Mouse (Mus musculus) stomach, embryonic 14.5 days (tissue): ENCODE measurements at regions not wholly inside any gene's neighbourhood (a gene's known extent, or its start where the extent isn't known, plus 50 kb on each side); places are given as distances from the start of the nearest gene placed in this dataset.

Experiments
- ATAC-seq: fragments of 200-750 bp; cut with Nextera tagmentation; 2 replicates; pipeline ENCODE4 v1.8.0; 2017; ENCODE audit warnings: low read depth, moderate TSS enrichment; ENCODE audit not compliant: insufficient number of reproducible peaks, insufficient read depth, low FRiP score
- H3K27ac ChIP-seq: fragments of 300-500 bp; sonication (generic); 2 replicates; pipeline ENCODE4 v1.5.1; 2014; ENCODE audit warnings: mild to moderate bottlenecking, low read length, moderate library complexity, mixed read lengths
- H3K27me3 ChIP-seq: fragments of 300-500 bp; sonication (generic); 2 replicates; pipeline ENCODE4 v1.6.1; 2014; ENCODE audit warnings: low read length, control low read depth, mixed read lengths; ENCODE audit not compliant: control insufficient read depth, insufficient read depth
- H3K36me3 ChIP-seq: fragments of 300-500 bp; sonication (generic); 2 replicates; pipeline ENCODE4 v1.6.1; 2014; ENCODE audit warnings: mild to moderate bottlenecking, control low read depth, low read length, moderate library complexity, mixed read lengths; ENCODE audit not compliant: control insufficient read depth, insufficient read depth
- H3K4me1 ChIP-seq: fragments of 300-500 bp; sonication (generic); 2 replicates; pipeline ENCODE4 v1.6.1; 2014; ENCODE audit warnings: low read length, control low read depth, mixed read lengths; ENCODE audit not compliant: control insufficient read depth, insufficient read depth
- H3K4me2 ChIP-seq: fragments of 300-500 bp; sonication (generic); replicated peaks from 2 replicates; pipeline ENCODE4 v1.6.1; 2014; ENCODE audit warnings: low read depth, low read length, control low read depth
- H3K4me3 ChIP-seq: fragments of 300-500 bp; sonication (generic); 2 replicates; pipeline ENCODE4 v1.5.1; 2014; ENCODE audit warnings: low read depth, low read length, control low read depth
- H3K9ac ChIP-seq: fragments of 300-500 bp; sonication (generic); replicated peaks from 2 replicates; pipeline ENCODE4 v1.6.1; 2014; ENCODE audit warnings: low read depth, mild to moderate bottlenecking, control low read depth, low read length, moderate library complexity, mixed read lengths
- H3K9me3 ChIP-seq: fragments of 300-500 bp; sonication (generic); 2 replicates; pipeline ENCODE4 v1.6.1; 2016; ENCODE audit warnings: low read depth, low read length, control low read depth; ENCODE audit not compliant: control insufficient read depth
- WGBS: fragments of 180-500 bp; shearing (Covaris S2); extraction: QIAGEN DNeasy Blood & Tissue Kit; methylation state at CpG from one replicate; pipeline ENCODE4 v1.1.7; 2014; 5-methylcytosine and 5-hydroxymethylcytosine counted together

GRCm38 (mm10) chr1:88911724-88912123, 158.5 kb upstream of the Sh3bp4 start:
- Histone ChIP-seq H3K4me2 (no peak overlapping the region), H3K9ac (no peak overlapping the region), H3K36me3 (no peaks in the 10 kb centered on the region), H3K4me1 (peaks cover 3% of the 10 kb centered on the region; the same call in 1 of the 2 replicates), H3K27ac (no peak overlapping the region), H3K4me3 (no peak overlapping the region), H3K27me3 (no peaks in the 10 kb centered on the region), H3K9me3 (peaks cover 5% of the 10 kb centered on the region; the same call in 1 of the 2 replicates)
- ATAC-seq: no peak
- WGBS: 69% methylated on average over 5 of the region's 5 CpGs

GRCm38 (mm10) chr1:88916531-88917050, 153.6 kb upstream of the Sh3bp4 start:
- WGBS: 79% methylated on average over 4 of the region's 4 CpGs
- no peaks in the 10 kb centered on the region for H3K27me3 ChIP-seq
- no peak overlapping the region for H3K4me3 ChIP-seq
- H3K9me3 ChIP-seq: peaks cover 5% of the 10 kb centered on the region; the same call in 1 of the 2 replicates
- H3K9ac ChIP-seq: no peak overlapping the region
- H3K36me3 ChIP-seq: no peaks in the 10 kb centered on the region
- no peak overlapping the region for H3K4me2 ChIP-seq
- no peaks in the 10 kb centered on the region for H3K4me1 ChIP-seq
- no peak overlapping the region for H3K27ac ChIP-seq
- ATAC-seq: no peak

- Histone ChIP-seq H3K4me1 (peaks cover 13% of the 10 kb centered on the region; the same call in 1 of the 2 replicates), H3K9ac (no peak overlapping the region), H3K4me2 (no peak overlapping the region), H3K27me3 (no peaks in the 10 kb centered on the region), H3K9me3 (no peaks in the 10 kb centered on the region), H3K27ac (no peak overlapping the region), H3K36me3 (no peaks in the 10 kb centered on the region), H3K4me3 (no peak overlapping the region)
- ATAC-seq: no peak
- WGBS: 87% methylated on average over 2 of the region's 2 CpGs
Measured at GRCm38 (mm10) chr1:88921401-88921800, 148.8 kb upstream of the Sh3bp4 start.

GRCm38 (mm10) chr1:88923791-88924581, 146.2 kb upstream of the Sh3bp4 start:
- Histone ChIP-seq H3K4me2 (no peak overlapping the region), H3K27me3 (no peaks in the 10 kb centered on the region), H3K4me1 (peaks cover 13% of the 10 kb centered on the region; the same call in 1 of the 2 replicates), H3K36me3 (no peaks in the 10 kb centered on the region), H3K27ac (peak overlapping the region; percentile 39; the same call in 1 of the 2 replicates), H3K9me3 (no peaks in the 10 kb centered on the region), H3K4me3 (no peak overlapping the region), H3K9ac (no peak overlapping the region)
- WGBS: 38% methylated on average over 7 of the region's 7 CpGs
- peak; percentile 85 for ATAC-seq

- H3K9ac ChIP-seq: no peak overlapping the region
- no peak overlapping the region for H3K4me2 ChIP-seq
- H3K4me3 ChIP-seq: no peak overlapping the region
- WGBS: 67% methylated on average over 1 of the region's 1 CpGs
- no peaks in the 10 kb centered on the region for H3K27me3 ChIP-seq
- ATAC-seq: no peak
- 0 out of 2 replicates have a peak, but pooled peaks cover 3% of the 10 kb centered on the region for H3K9me3 ChIP-seq
- no peaks in the 10 kb centered on the region for H3K36me3 ChIP-seq
- H3K27ac ChIP-seq: no peak overlapping the region
- no peaks in the 10 kb centered on the region for H3K4me1 ChIP-seq
Measured at GRCm38 (mm10) chr1:88935191-88935590, 135.0 kb upstream of the Sh3bp4 start.

- no peak overlapping the region for H3K9ac ChIP-seq
- H3K4me2 ChIP-seq: no peak overlapping the region
- no peaks in the 10 kb centered on the region for H3K36me3 ChIP-seq
- 0 out of 2 replicates have a peak, but pooled peaks cover 3% of the 10 kb centered on the region for H3K9me3 ChIP-seq
- no peak overlapping the region for H3K4me3 ChIP-seq
- no peak overlapping the region for H3K27ac ChIP-seq
- 84% methylated on average over 3 of the region's 3 CpGs for WGBS
- no peak for ATAC-seq
- no peaks in the 10 kb centered on the region for H3K27me3 ChIP-seq
- no peaks in the 10 kb centered on the region for H3K4me1 ChIP-seq
Measured at GRCm38 (mm10) chr1:88935779-88936178, 134.4 kb upstream of the Sh3bp4 start.

GRCm38 (mm10) chr1:88937327-88937726, 132.9 kb upstream of the Sh3bp4 start:
- WGBS: 66% methylated on average over 1 of the region's 1 CpGs
- H3K9ac ChIP-seq: no peak overlapping the region
- no peak overlapping the region for H3K27ac ChIP-seq
- ATAC-seq: no peak
- H3K36me3 ChIP-seq: no peaks in the 10 kb centered on the region
- no peak overlapping the region for H3K4me2 ChIP-seq
- H3K9me3 ChIP-seq: 0 out of 2 replicates have a peak, but pooled peaks cover 3% of the 10 kb centered on the region
- no peak overlapping the region for H3K4me3 ChIP-seq
- no peaks in the 10 kb centered on the region for H3K4me1 ChIP-seq
- no peaks in the 10 kb centered on the region for H3K27me3 ChIP-seq

- H3K4me2 ChIP-seq: no peak overlapping the region
- no peaks in the 10 kb centered on the region for H3K36me3 ChIP-seq
- H3K9me3 ChIP-seq: 0 out of 2 replicates have a peak, but pooled peaks cover 3% of the 10 kb centered on the region
- 57% methylated on average over 7 of the region's 7 CpGs for WGBS
- H3K4me3 ChIP-seq: no peak overlapping the region
- H3K27me3 ChIP-seq: no peaks in the 10 kb centered on the region
- H3K9ac ChIP-seq: no peak overlapping the region
- H3K27ac ChIP-seq: no peak overlapping the region
- no peaks in the 10 kb centered on the region for H3K4me1 ChIP-seq
- no peak for ATAC-seq
Measured at GRCm38 (mm10) chr1:88938458-88938857, 131.8 kb upstream of the Sh3bp4 start.
